Mouse (Mus musculus): ENCODE measurements around the gene Gtf2ird1.
"Not testable (repeated sequence)": the region's sequence is repeated elsewhere in the genome, so short reads cannot be mapped to it uniquely, and the experiment has no call there.

The Gtf2ird1 gene

GRCm38 (mm10) chr5:134475006-134475605 is 18.6 kb upstream of the Gtf2ird1 start:
- no peak for DNase-seq (ENCODE audit: low spot score)

GRCm38 (mm10) chr5:134473902-134474301 is 17.4 kb upstream of the Gtf2ird1 start:
- DNase-seq (ENCODE audit: low spot score) = no peak

GRCm38 (mm10) chr5:134470538-134471169 is 14.1 kb upstream of the Gtf2ird1 start:
- no peak for DNase-seq (ENCODE audit: low spot score)

- DNase-seq (ENCODE audit: low spot score) = no peak
Observed at GRCm38 (mm10) chr5:134469559-134470150, 13.1 kb upstream of the Gtf2ird1 start.

- DNase-seq (ENCODE audit: low spot score) = no peak
Observed at GRCm38 (mm10) chr5:134468158-134468765, 11.7 kb upstream of the Gtf2ird1 start.

- DNase-seq (ENCODE audit: low spot score) = no peak
Observed at GRCm38 (mm10) chr5:134467030-134467549, 10.6 kb upstream of the Gtf2ird1 start.

GRCm38 (mm10) chr5:134466296-134467029 is 9.9 kb upstream of the Gtf2ird1 start:
- no peak for DNase-seq (ENCODE audit: low spot score)

GRCm38 (mm10) chr5:134465197-134465596 is 8.7 kb upstream of the Gtf2ird1 start:
- no peak for DNase-seq (ENCODE audit: low spot score)

- DNase-seq (ENCODE audit: low spot score) = no peak
Observed at GRCm38 (mm10) chr5:134464225-134464624, 7.7 kb upstream of the Gtf2ird1 start.

- no peak for DNase-seq (ENCODE audit: low spot score)
Observed at GRCm38 (mm10) chr5:134462731-134463130, 6.2 kb upstream of the Gtf2ird1 start.

- no peak for DNase-seq (ENCODE audit: low spot score)
Observed at GRCm38 (mm10) chr5:134462316-134462715, 5.8 kb upstream of the Gtf2ird1 start.

GRCm38 (mm10) chr5:134460546-134460945 is 4.0 kb upstream of the Gtf2ird1 start:
- DNase-seq (ENCODE audit: low spot score) = no peak

- DNase-seq (ENCODE audit: low spot score) = no peak
Observed at GRCm38 (mm10) chr5:134459096-134459495, 2.6 kb upstream of the Gtf2ird1 start.

- DNase-seq (ENCODE audit: low spot score) = no peak
Observed at GRCm38 (mm10) chr5:134458416-134458815, 1.9 kb upstream of the Gtf2ird1 start.

GRCm38 (mm10) chr5:134457371-134457770 is 855 bp upstream of the Gtf2ird1 start:
- no peak for DNase-seq (ENCODE audit: low spot score)

- peak; percentile 72 for DNase-seq (ENCODE audit: low spot score)
Observed at GRCm38 (mm10) chr5:134455914-134456423, 547 bp downstream of the Gtf2ird1 start.

- peak; percentile 63 for DNase-seq (ENCODE audit: low spot score)
Observed at GRCm38 (mm10) chr5:134455186-134455895, 1.2 kb downstream of the Gtf2ird1 start.

GRCm38 (mm10) chr5:134454421-134454820 is 2.1 kb downstream of the Gtf2ird1 start:
- DNase-seq (ENCODE audit: low spot score) = no peak

GRCm38 (mm10) chr5:134453577-134453976 is 2.9 kb downstream of the Gtf2ird1 start:
- DNase-seq (ENCODE audit: low spot score) = no peak

- DNase-seq (ENCODE audit: low spot score) = not testable (repeated sequence)
Observed at GRCm38 (mm10) chr5:134446755-134447154, 9.8 kb downstream of the Gtf2ird1 start.

- DNase-seq (ENCODE audit: low spot score) = no peak
Observed at GRCm38 (mm10) chr5:134445895-134446294, 10.6 kb downstream of the Gtf2ird1 start.
